Mouse (Mus musculus) kidney, embryonic 15.5 days (tissue): ENCODE data around the gene Ldlrad3. TPM values are rescaled to one million over a fixed set of nuclear protein-coding genes. Genes with fewer than 3 reads are reported as not detected.

Experiments used
- ATAC-seq: fragments of 200-750 bp; cut with Nextera tagmentation; replicated peaks from 2 replicates; pipeline ENCODE4 v1.8.0; 2017; ENCODE audit warnings: moderate TSS enrichment; ENCODE audit not compliant: low FRiP score
- H3K27ac ChIP-seq: fragments of 300-500 bp; sonication (generic); 2 replicates; pipeline ENCODE4 v1.5.1; 2015; ENCODE audit warnings: mild to moderate bottlenecking, inconsistent platforms
- H3K27me3 ChIP-seq: fragments of 300-500 bp; sonication (generic); 2 replicates; pipeline ENCODE4 v1.6.1; 2015; ENCODE audit warnings: inconsistent platforms
- H3K36me3 ChIP-seq: fragments of 300-500 bp; sonication (generic); 2 replicates; pipeline ENCODE4 v1.6.1; 2015; ENCODE audit warnings: inconsistent platforms
- H3K4me1 ChIP-seq: fragments of 300-500 bp; sonication (generic); 2 replicates; pipeline ENCODE4 v1.6.1; 2015; ENCODE audit warnings: inconsistent platforms
- H3K4me2 ChIP-seq: fragments of 300-500 bp; sonication (generic); 2 replicates; pipeline ENCODE4 v1.6.1; 2015; ENCODE audit warnings: moderate library complexity, mild to moderate bottlenecking, inconsistent platforms
- H3K4me3 ChIP-seq: fragments of 300-500 bp; sonication (generic); replicated peaks from 2 replicates; pipeline ENCODE4 v1.5.1; 2015; ENCODE audit warnings: mild to moderate bottlenecking, inconsistent platforms
- H3K9ac ChIP-seq: fragments of 300-500 bp; sonication (generic); 2 replicates; pipeline ENCODE4 v1.6.1; 2015; ENCODE audit warnings: mild to moderate bottlenecking, inconsistent platforms
- H3K9me3 ChIP-seq: fragments of 300-500 bp; sonication (generic); replicated peaks from 2 replicates; pipeline ENCODE4 v1.6.1; 2016; ENCODE audit warnings: inconsistent platforms
- WGBS: fragments of 180-500 bp; shearing (Covaris S2); methylation state at CpG from one replicate; pipeline ENCODE4 v1.1.7; 2015; ENCODE audit warnings: mixed read lengths; 5-methylcytosine and 5-hydroxymethylcytosine counted together
- polyA plus RNA-seq: library from polyadenylated mRNA; unstranded; fragments of >200 nt; fragmentation: Nextera tagmentation; extraction: Ambion mirVana; gene quantifications from 2 replicates; pipeline ENCODE4 v1.2.1, GENCODE M21; 2015

The Ldlrad3 gene
- polyA plus RNA-seq, 1 experiment from 2014 or later, result 40.4 TPM

DNA sequence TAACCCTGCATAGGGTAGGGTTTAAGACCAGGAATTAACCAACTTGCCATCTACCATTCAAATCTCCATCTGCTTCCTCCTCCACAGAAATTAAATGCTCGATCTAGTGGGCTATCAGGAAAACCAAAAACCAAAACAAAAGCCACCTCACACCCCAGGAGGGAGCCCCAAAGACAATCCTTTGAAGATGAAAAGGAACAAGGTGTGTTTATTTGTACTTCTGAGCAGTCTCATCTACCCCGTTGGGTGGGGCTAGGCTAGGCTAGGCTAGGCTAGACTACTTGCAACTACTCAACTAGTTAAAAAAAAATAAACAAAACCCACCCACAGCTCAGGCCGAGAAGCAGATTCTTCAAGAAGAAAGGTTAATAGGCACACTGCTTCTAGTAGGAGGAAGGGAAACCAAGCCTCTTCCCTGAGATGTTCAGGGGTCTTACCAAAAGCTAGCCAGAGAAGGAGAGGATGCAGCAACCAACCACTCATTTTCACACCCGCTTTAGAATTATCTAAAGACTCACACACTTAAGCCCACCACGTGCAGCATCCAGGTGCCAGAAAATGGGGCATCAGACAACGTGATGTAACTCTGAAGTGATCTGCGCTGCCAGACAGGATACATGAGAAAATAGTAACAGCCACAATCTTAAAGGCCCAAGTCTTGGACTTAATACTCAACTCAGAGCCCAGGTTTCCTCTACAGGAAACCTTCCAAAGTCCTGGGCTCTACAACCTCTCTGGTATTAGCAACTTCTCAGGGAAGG lies 2.3 kb downstream of the Ldlrad3 start:
- 72% methylated on average over 7 of the region's 7 CpGs for WGBS
- Histone ChIP-seq H3K27me3 (no peaks in the 10 kb centered on the region), H3K4me3 (no peak overlapping the region), H3K9me3 (no peaks in the 10 kb centered on the region), H3K27ac (no peak overlapping the region), H3K36me3 (no peaks in the 10 kb centered on the region), H3K4me2 (no peak overlapping the region), H3K4me1 (peaks cover 45% of the 10 kb centered on the region), H3K9ac (no peak overlapping the region)
- ATAC-seq, result no peak

DNA sequence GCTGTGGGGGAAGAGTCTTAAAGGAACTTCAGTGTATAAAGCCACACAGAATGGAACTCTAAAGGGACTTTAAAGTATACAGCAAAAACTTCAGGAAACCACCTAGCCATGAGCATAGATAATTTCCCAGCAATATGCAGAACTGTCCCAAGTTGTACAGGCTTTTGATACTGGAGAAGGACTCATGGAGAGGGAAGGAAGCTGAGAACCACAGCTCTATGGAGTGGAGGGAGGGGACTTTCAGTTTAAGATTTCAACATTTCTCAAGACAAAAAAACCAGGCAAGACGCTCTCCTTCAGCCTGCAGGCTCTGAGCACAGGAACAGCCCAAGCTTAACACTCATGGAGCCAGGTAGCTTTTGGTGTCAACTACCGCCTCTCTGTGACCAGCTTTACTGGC lies 4.7 kb downstream of the Ldlrad3 start:
- WGBS, result 76% methylated on average over 2 of the region's 2 CpGs
- ATAC-seq, result no peak
- Histone ChIP-seq H3K4me3 (no peak overlapping the region), H3K36me3 (no peaks in the 10 kb centered on the region), H3K27me3 (no peaks in the 10 kb centered on the region), H3K9me3 (no peaks in the 10 kb centered on the region), H3K9ac (no peak overlapping the region), H3K4me1 (peaks cover 36% of the 10 kb centered on the region), H3K4me2 (no peak overlapping the region), H3K27ac (no peak overlapping the region)

DNA sequence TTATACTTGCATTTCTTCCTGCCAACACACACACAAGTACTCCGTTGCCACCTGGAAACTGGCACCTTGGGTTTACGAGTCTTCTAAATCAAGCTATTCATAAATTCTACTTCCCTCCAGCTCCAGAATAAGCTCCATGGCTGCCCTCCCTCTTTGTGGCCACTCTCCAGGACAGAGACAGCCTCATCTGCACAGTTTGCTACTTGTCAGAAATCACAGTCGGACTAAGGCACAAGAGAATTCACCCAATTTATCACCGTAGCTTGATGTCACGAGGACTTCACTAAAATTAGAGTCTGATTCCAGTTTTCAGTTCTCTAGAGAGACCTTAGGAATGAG lies 9.8 kb downstream of the Ldlrad3 start:
- H3K36me3 ChIP-seq, result no peaks in the 10 kb centered on the region
- no peak for ATAC-seq
- no peaks in the 10 kb centered on the region for H3K9me3 ChIP-seq
- no peak overlapping the region for H3K27ac ChIP-seq
- no peak overlapping the region for H3K4me2 ChIP-seq
- 57% methylated on average over 5 of the region's 5 CpGs for WGBS
- H3K9ac ChIP-seq, result no peak overlapping the region
- H3K4me1 ChIP-seq, result peaks cover 18% of the 10 kb centered on the region
- H3K27me3 ChIP-seq, result no peaks in the 10 kb centered on the region
- H3K4me3 ChIP-seq, result no peak overlapping the region

DNA sequence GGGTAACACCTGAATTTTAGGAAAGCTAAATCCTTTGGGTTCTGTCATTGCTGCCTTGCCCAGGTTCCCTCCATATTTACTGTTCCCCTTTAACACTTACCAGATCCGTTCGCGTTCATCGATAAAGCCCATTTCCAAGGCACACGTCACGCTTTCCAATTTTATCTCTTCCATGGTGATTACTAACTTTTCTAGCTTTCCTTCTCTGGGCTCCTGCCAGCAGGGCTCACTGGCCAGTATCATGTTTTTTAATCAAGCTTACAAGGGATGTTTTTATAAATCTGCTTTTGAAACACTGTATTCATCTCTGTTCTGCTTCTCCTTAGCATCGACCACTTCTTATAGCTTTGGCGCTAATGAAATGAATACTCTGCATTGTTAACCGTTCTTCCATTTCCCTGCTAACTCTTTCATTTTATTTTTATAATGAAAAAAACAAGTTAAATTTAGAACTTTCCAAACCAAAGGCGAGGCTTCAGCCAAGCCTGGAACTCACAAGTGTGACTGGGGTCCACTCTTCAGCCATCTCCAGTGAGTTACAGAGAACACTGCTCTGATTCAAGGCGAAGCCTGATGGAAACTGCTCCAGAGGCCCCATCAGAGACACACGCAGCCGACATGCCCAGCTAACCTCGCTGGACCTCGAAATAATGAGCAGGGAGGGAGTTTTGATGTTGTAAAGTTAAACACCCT lies 10.3 kb downstream of the Ldlrad3 start:
- H3K27ac ChIP-seq, result no peak overlapping the region
- H3K9me3 ChIP-seq, result no peaks in the 10 kb centered on the region
- no peak overlapping the region for H3K9ac ChIP-seq
- ATAC-seq, result no peak
- H3K36me3 ChIP-seq, result no peaks in the 10 kb centered on the region
- H3K4me1 ChIP-seq, result peaks cover 13% of the 10 kb centered on the region
- WGBS, result 69% methylated on average over 15 of the region's 15 CpGs
- H3K27me3 ChIP-seq, result no peaks in the 10 kb centered on the region
- no peak overlapping the region for H3K4me2 ChIP-seq
- H3K4me3 ChIP-seq, result no peak overlapping the region

DNA sequence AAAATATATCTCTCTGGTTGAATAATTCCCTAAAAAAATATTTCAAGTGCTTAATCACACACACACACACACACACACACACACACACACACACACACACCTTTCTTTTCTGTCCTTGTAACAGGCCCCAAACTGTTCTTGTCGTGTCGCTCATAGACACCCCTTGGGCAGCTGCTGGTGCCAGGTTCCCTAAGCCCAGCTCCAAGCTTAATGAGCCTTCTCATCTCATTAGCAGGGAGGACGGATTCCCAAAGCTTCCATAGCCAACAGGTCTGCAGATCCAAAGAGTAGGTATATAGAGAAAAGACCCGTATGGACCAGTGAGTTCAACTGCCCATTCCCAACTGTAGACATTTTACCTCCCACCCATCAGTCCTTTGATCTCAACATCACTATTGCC lies 13.7 kb downstream of the Ldlrad3 start:
- Histone ChIP-seq H3K9ac (no peak overlapping the region), H3K9me3 (no peaks in the 10 kb centered on the region), H3K27me3 (no peaks in the 10 kb centered on the region), H3K4me1 (peaks cover 13% of the 10 kb centered on the region), H3K36me3 (no peaks in the 10 kb centered on the region), H3K27ac (no peak overlapping the region), H3K4me2 (no peak overlapping the region), H3K4me3 (no peak overlapping the region)
- WGBS, result 63% methylated on average over 4 of the region's 4 CpGs
- ATAC-seq, result no peak

DNA sequence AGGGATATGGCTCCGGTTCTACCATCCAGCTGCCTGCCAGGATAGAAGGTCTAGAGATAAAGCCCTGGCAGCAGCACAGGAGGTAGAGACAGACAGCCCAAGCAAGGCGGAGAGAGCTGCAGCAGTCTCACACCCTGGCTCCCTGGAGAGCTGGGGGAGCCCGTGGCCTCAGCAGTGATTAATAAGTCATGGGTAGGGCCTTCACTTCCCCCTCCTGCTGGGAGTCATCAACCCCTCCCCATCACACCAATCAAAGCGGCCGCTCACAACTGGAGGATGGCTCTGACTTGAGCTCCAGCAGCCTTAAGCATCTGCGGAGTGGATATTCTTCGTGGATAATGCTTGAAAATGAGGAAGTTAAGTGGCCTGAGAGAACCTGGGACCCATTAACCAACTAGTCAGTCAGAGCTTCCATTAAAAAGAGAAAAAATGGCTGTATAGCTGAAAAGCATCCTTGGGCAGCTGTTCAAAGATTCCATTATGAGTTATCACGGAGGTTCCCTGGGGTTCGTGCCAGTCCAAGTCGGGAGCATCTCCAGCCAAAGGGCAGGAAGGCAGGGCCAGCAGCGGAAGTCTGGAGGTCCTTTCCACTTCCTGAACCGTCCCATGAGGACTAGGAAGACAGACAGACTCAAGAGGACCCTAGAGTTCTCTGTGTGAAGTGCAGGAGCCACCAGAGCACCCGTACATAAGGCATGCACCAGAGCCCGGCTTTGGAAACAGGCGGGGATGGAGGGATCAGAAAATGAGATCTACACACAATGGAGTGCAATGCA lies 19.4 kb downstream of the Ldlrad3 start:
- H3K27me3 ChIP-seq, result no peaks in the 10 kb centered on the region
- H3K9ac ChIP-seq, result no peak overlapping the region
- H3K9me3 ChIP-seq, result no peaks in the 10 kb centered on the region
- WGBS, result 30% methylated on average over 15 of the region's 15 CpGs
- peak overlapping the region; percentile 3 for H3K4me2 ChIP-seq
- H3K27ac ChIP-seq, result peak overlapping the region; percentile 24; the same call in 1 of the 2 replicates
- H3K4me1 ChIP-seq, result peaks cover 28% of the 10 kb centered on the region
- no peaks in the 10 kb centered on the region for H3K36me3 ChIP-seq
- H3K4me3 ChIP-seq, result no peak overlapping the region
- peak; percentile 71 for ATAC-seq

DNA sequence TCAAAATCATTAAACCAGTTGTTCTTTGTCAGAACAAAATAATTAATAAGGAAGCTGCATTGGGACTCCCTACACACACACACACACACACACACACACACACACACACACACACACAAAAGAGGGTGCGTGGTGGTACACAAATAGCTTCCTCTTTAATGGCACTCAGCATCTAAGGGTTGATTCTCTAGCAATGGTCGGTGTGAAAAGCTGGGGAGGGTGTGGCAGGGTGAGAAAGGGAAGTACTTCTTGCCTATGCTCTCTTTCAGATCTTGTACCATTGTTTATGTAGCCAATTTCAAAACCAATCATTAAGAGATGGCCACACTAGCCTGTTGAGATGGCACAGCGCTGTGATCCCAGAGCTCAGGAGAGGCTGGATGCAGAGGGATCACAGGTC lies 23.1 kb downstream of the Ldlrad3 start:
- H3K4me1 ChIP-seq, result peaks cover 28% of the 10 kb centered on the region
- H3K9ac ChIP-seq, result no peak overlapping the region
- no peaks in the 10 kb centered on the region for H3K9me3 ChIP-seq
- 70% methylated on average over 3 of the region's 3 CpGs for WGBS
- no peaks in the 10 kb centered on the region for H3K27me3 ChIP-seq
- H3K27ac ChIP-seq, result no peak overlapping the region
- H3K36me3 ChIP-seq, result 0 out of 2 replicates have a peak, but pooled peaks cover 9% of the 10 kb centered on the region
- no peak for ATAC-seq
- no peak overlapping the region for H3K4me2 ChIP-seq
- no peak overlapping the region for H3K4me3 ChIP-seq

DNA sequence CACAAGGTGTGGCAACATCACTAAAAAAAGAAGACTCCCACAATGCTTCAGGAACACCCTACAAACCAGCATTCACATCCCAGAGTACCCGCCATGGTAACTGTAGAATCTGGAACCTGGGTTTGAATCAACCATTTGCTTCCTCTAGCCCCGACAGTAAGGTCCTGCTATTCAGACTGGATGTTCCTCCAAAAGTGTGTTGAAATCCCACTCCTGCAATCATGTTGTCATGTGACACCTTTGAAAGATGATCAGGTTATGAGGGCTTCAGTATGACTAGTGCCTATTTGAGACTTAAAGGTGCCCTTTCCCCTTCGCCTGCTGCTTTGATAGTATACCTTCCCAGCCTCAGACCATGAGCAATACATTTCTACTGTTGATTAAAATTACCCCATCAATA lies 28.6 kb downstream of the Ldlrad3 start:
- no peak for ATAC-seq
- H3K9me3 ChIP-seq, result no peaks in the 10 kb centered on the region
- H3K4me1 ChIP-seq, result peaks cover 46% of the 10 kb centered on the region
- no peak overlapping the region for H3K27ac ChIP-seq
- 93% methylated on average over 3 of the region's 3 CpGs for WGBS
- H3K36me3 ChIP-seq, result 0 out of 2 replicates have a peak, but pooled peaks cover 9% of the 10 kb centered on the region
- no peak overlapping the region for H3K9ac ChIP-seq
- H3K4me3 ChIP-seq, result no peak overlapping the region
- no peak overlapping the region for H3K4me2 ChIP-seq
- H3K27me3 ChIP-seq, result no peaks in the 10 kb centered on the region

DNA sequence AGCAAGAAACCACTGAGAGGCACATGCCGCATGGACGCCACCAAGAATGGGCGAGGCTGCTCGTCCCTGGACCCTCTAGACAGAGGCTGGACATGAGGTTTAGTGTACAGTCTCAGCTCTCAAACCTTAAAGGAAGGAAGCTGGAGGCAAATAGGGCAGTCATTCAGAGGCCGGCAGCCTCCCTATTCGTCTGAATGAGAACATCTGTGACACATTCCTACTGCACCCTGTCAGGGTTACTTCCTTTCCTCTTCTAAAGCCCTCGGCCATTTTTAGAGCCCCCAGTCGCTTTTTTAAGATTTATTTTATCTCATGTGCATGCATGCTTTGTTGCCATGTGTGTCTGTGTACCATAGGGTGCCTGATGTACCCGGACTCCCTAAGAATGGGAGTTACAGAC lies 29.2 kb downstream of the Ldlrad3 start:
- WGBS, result 50% methylated on average over 9 of the region's 9 CpGs
- 0 out of 2 replicates have a peak, but pooled peaks have one; percentile 14 for ATAC-seq
- no peaks in the 10 kb centered on the region for H3K9me3 ChIP-seq

DNA sequence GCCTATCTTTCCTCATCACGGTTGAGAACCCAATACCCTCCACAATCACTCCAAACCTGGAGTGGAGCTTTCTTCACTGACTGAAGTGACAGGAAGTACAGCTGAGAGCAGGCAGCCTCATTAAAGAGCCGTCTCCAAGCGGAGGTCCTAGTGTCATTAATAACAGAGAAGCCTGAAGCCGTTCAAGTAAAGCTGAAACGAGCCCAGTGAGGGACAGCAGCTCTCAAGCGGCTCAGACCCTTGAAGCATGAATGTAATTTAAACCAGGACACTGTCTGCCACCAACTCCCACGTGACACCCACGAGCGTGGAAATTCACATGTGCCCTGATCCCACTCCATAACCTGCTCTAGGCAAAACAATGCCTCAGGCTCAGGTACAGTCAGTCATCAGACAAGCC lies 29.7 kb downstream of the Ldlrad3 start:
- peak; percentile 27 for ATAC-seq

More for the DNA sequence above, 29.2 kb downstream of the Ldlrad3 start:
- Histone ChIP-seq H3K4me1 (peaks cover 49% of the 10 kb centered on the region), H3K36me3 (0 out of 2 replicates have a peak, but pooled peaks cover 9% of the 10 kb centered on the region), H3K27me3 (no peaks in the 10 kb centered on the region), H3K4me3 (no peak overlapping the region), H3K27ac (peak overlapping the region; percentile 28; the same call in 1 of the 2 replicates), H3K9ac (no peak overlapping the region), H3K4me2 (no peak overlapping the region)

DNA sequence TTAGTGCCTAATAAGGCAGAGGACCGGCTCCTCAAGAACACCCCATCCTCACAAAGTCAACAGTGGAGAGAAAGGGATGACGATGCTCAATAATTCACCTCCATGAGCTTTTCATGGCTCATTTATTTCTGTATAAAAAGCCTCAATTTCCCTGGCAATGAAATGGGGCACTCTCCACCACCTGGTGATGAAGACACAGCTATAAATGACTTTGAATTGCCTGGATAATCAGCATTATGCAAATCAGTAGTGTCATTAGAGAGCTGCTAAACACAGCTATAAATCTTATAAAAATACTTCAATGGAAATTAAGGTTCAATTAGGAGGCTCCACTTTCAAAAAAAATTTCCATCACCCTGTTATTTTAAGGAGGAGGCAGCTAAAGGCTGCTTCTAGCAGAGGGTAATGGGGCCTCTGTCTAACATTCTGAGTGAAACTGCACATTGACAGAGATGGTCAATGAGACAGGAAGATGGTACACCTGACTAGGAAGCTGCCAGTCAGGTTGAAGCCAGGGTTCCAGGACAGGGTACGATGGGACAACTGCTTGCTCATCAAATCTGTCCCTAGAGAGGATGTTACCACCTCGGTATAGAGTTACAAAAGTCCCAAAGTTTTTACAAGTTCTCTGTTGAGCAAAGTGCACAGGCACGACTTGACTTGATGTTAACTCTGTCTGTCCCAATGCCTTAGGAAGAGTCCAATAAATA lies 30.7 kb downstream of the Ldlrad3 start:
- H3K27ac ChIP-seq, result peak overlapping the region; percentile 22

More for the DNA sequence above, 29.7 kb downstream of the Ldlrad3 start:
- Histone ChIP-seq H3K9ac (no peak overlapping the region), H3K9me3 (no peaks in the 10 kb centered on the region), H3K4me2 (no peak overlapping the region), H3K27me3 (no peaks in the 10 kb centered on the region), H3K36me3 (0 out of 2 replicates have a peak, but pooled peaks cover 9% of the 10 kb centered on the region), H3K27ac (peak overlapping the region; percentile 28; the same call in 1 of the 2 replicates), H3K4me1 (peaks cover 53% of the 10 kb centered on the region), H3K4me3 (no peak overlapping the region)
- 12% methylated on average over 9 of the region's 9 CpGs for WGBS

More for the DNA sequence above, 30.7 kb downstream of the Ldlrad3 start:
- H3K4me1 ChIP-seq, result peaks cover 59% of the 10 kb centered on the region
- 0 out of 2 replicates have a peak, but pooled peaks have one; percentile 13 for ATAC-seq
- H3K9ac ChIP-seq, result no peak overlapping the region
- H3K4me3 ChIP-seq, result no peak overlapping the region
- H3K9me3 ChIP-seq, result no peaks in the 10 kb centered on the region
- 0 out of 2 replicates have a peak, but pooled peaks cover 3% of the 10 kb centered on the region for H3K36me3 ChIP-seq
- H3K27me3 ChIP-seq, result no peaks in the 10 kb centered on the region
- H3K4me2 ChIP-seq, result no peak overlapping the region
- 17% methylated on average over 5 of the region's 5 CpGs for WGBS
